Mouse (Mus musculus): Measurements from ENCODE around the gene Chn2. TPM values are rescaled to one million over a fixed set of nuclear protein-coding genes. Genes with fewer than 3 reads are reported as not detected.
A peak's percentile ranks its signal among the peaks of the same experiment; 100 is the strongest.

The Chn2 gene
- polyA plus RNA-seq, 1 experiment = 22.8 TPM

- Histone ChIP-seq H3K4me3 (ENCODE audit: insufficient read depth, low read depth, low read length) (no peak overlapping the region), H3K27me3 (replicated peaks; ENCODE audit: control insufficient read depth, insufficient read depth, low read length) (no peaks in the 10 kb centered on the region), H3K4me1 (ENCODE audit: control insufficient read depth, insufficient read depth, low read length) (no peaks in the 10 kb centered on the region; the same call in 1 of the 2 replicates), H3K36me3 (ENCODE audit: control insufficient read depth, insufficient read depth, low read length) (no peaks in the 10 kb centered on the region), H3K27ac (ENCODE audit: insufficient read depth, low read depth, low read length) (no peak overlapping the region)
- TF ChIP-seq CTCF (conservative IDR thresholded peaks at IDR 0.05; ENCODE audit: insufficient read depth, insufficient read length, low read depth, low read length) (no peak), POLR2A (IDR thresholded peaks at IDR 0.05; ENCODE audit: low read depth, low read length) (no peak)
- peak; percentile 69 for DNase-seq
- 59% methylated on average over 8 of the region's 8 CpGs for WGBS
Measured at GRCm38 (mm10) chr6:54058837-54059236, 19.5 kb downstream of the Chn2 start.

GRCm38 (mm10) chr6:54060258-54060657 is 20.9 kb downstream of the Chn2 start:
- Histone ChIP-seq H3K27me3 (replicated peaks; ENCODE audit: control insufficient read depth, insufficient read depth, low read length) (no peaks in the 10 kb centered on the region), H3K4me3 (ENCODE audit: insufficient read depth, low read depth, low read length) (no peak overlapping the region), H3K4me1 (ENCODE audit: control insufficient read depth, insufficient read depth, low read length) (no peaks in the 10 kb centered on the region; the same call in 1 of the 2 replicates), H3K27ac (ENCODE audit: insufficient read depth, low read depth, low read length) (no peak overlapping the region), H3K36me3 (ENCODE audit: control insufficient read depth, insufficient read depth, low read length) (no peaks in the 10 kb centered on the region)
- TF ChIP-seq POLR2A (IDR thresholded peaks at IDR 0.05; ENCODE audit: low read depth, low read length) = no peak
- no peak for TF ChIP-seq CTCF (conservative IDR thresholded peaks at IDR 0.05; ENCODE audit: insufficient read depth, insufficient read length, low read depth, low read length)
- 84% methylated on average over 3 of the region's 3 CpGs for WGBS
- DNase-seq = no peak

DNA sequence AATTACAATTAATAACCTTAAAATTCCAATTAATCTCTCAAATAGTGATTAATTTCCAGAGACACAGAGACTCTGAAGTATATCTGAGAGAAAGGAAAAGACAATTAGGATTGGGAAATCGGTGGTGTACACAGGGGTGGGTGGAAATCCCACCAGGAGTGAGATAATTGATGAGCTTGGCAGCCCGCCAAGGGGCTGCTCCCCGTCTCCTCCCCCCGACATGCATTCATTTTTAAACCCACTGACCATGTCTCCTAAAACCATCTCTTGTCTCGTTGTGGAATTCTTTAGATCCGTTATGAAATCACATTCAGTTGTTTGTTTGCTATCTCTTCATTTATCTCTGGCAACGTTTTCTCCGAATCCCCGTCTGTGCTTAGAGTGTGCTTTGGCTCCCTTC is 22.0 kb downstream of the Chn2 start:
- no peak overlapping the region for H3K27ac ChIP-seq (ENCODE audit: insufficient read depth, low read depth, low read length)
- H3K36me3 ChIP-seq (ENCODE audit: control insufficient read depth, insufficient read depth, low read length) = no peaks in the 10 kb centered on the region
- TF ChIP-seq CTCF (conservative IDR thresholded peaks at IDR 0.05; ENCODE audit: insufficient read depth, insufficient read length, low read depth, low read length) = no peak
- TF ChIP-seq POLR2A (IDR thresholded peaks at IDR 0.05; ENCODE audit: low read depth, low read length) = no peak
- no peak for DNase-seq
- no peaks in the 10 kb centered on the region; the same call in 1 of the 2 replicates for H3K4me1 ChIP-seq (ENCODE audit: control insufficient read depth, insufficient read depth, low read length)
- H3K4me3 ChIP-seq (ENCODE audit: insufficient read depth, low read depth, low read length) = no peak overlapping the region
- no peaks in the 10 kb centered on the region for H3K27me3 ChIP-seq (replicated peaks; ENCODE audit: control insufficient read depth, insufficient read depth, low read length)
- 42% methylated on average over 9 of the region's 9 CpGs for WGBS

DNA sequence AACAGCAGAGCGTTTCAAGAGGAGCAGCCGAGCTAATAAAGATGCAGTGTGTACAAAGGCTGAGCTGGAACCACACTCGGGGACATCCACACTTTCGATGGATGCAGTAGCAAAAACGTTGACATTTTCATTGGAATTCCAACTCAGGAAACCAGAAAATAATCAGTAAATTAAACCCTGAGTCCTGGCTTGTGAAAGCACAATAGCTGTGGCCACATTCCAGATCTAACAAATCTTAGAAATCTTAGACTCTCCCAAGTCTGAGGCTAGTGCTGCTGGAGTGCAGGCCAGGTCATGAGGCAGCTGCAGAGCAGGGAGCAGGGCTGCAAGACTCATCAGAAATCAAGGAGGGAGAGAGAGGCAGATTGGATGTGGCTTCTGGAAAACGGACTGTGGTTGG is 24.5 kb downstream of the Chn2 start:
- Histone ChIP-seq H3K27me3 (replicated peaks; ENCODE audit: control insufficient read depth, insufficient read depth, low read length) (no peaks in the 10 kb centered on the region), H3K27ac (ENCODE audit: insufficient read depth, low read depth, low read length) (no peak overlapping the region), H3K4me3 (ENCODE audit: insufficient read depth, low read depth, low read length) (no peak overlapping the region), H3K4me1 (ENCODE audit: control insufficient read depth, insufficient read depth, low read length) (peaks cover 3% of the 10 kb centered on the region; the same call in 1 of the 2 replicates), H3K36me3 (ENCODE audit: control insufficient read depth, insufficient read depth, low read length) (no peaks in the 10 kb centered on the region)
- 56% methylated on average over 6 of the region's 6 CpGs for WGBS
- DNase-seq = peak; percentile 38
- TF ChIP-seq CTCF (conservative IDR thresholded peaks at IDR 0.05; ENCODE audit: insufficient read depth, insufficient read length, low read depth, low read length) = no peak
- no peak for TF ChIP-seq POLR2A (IDR thresholded peaks at IDR 0.05; ENCODE audit: low read depth, low read length)

- peaks cover 12% of the 10 kb centered on the region for H3K4me1 ChIP-seq (ENCODE audit: control insufficient read depth, insufficient read depth, low read length)
- no peaks in the 10 kb centered on the region for H3K36me3 ChIP-seq (ENCODE audit: control insufficient read depth, insufficient read depth, low read length)
- WGBS = 92% methylated on average over 5 of the region's 5 CpGs
- no peak for TF ChIP-seq POLR2A (IDR thresholded peaks at IDR 0.05; ENCODE audit: low read depth, low read length)
- no peak for TF ChIP-seq CTCF (conservative IDR thresholded peaks at IDR 0.05; ENCODE audit: insufficient read depth, insufficient read length, low read depth, low read length)
- no peak overlapping the region for H3K27ac ChIP-seq (ENCODE audit: insufficient read depth, low read depth, low read length)
- H3K4me3 ChIP-seq (ENCODE audit: insufficient read depth, low read depth, low read length) = no peak overlapping the region
- H3K27me3 ChIP-seq (replicated peaks; ENCODE audit: control insufficient read depth, insufficient read depth, low read length) = no peaks in the 10 kb centered on the region
- no peak for DNase-seq
Measured at GRCm38 (mm10) chr6:54067380-54067779, 28.0 kb downstream of the Chn2 start.

DNA sequence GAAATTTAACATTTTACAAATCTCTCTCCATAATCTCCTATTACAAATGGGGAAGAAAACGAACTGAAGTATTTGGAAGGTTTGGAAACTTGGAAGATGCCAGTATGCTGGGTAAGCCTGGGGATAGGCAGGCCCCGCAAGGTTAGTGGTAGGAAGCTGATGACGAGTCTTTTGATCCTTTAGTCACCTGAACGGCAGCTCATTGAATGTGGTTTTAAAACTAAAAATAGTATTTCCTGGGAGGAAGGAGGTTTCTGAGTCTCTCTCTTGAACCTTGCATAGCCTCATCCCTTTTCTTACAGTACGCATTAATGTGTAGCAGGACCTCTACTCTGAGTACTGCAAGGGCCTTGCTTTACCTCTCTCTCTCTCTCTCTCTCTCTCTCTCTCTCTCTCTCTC is 29.5 kb downstream of the Chn2 start:
- 67% methylated on average over 5 of the region's 5 CpGs for WGBS
- no peak for TF ChIP-seq CTCF (conservative IDR thresholded peaks at IDR 0.05; ENCODE audit: insufficient read depth, insufficient read length, low read depth, low read length)
- no peak for TF ChIP-seq POLR2A (IDR thresholded peaks at IDR 0.05; ENCODE audit: low read depth, low read length)
- Histone ChIP-seq H3K27ac (ENCODE audit: insufficient read depth, low read depth, low read length) (peak overlapping the region; percentile 39; the same call in 1 of the 2 replicates), H3K36me3 (ENCODE audit: control insufficient read depth, insufficient read depth, low read length) (no peaks in the 10 kb centered on the region), H3K4me1 (ENCODE audit: control insufficient read depth, insufficient read depth, low read length) (peaks cover 12% of the 10 kb centered on the region), H3K27me3 (replicated peaks; ENCODE audit: control insufficient read depth, insufficient read depth, low read length) (no peaks in the 10 kb centered on the region), H3K4me3 (ENCODE audit: insufficient read depth, low read depth, low read length) (no peak overlapping the region)
- peak; percentile 40 for DNase-seq

- DNase-seq = peak; percentile 75
- Histone ChIP-seq H3K27me3 (replicated peaks; ENCODE audit: control insufficient read depth, insufficient read depth, low read length) (no peaks in the 10 kb centered on the region), H3K4me3 (ENCODE audit: insufficient read depth, low read depth, low read length) (no peak overlapping the region), H3K27ac (ENCODE audit: insufficient read depth, low read depth, low read length) (no peak overlapping the region), H3K36me3 (ENCODE audit: control insufficient read depth, insufficient read depth, low read length) (no peaks in the 10 kb centered on the region), H3K4me1 (ENCODE audit: control insufficient read depth, insufficient read depth, low read length) (peaks cover 12% of the 10 kb centered on the region)
- TF ChIP-seq CTCF (conservative IDR thresholded peaks at IDR 0.05; ENCODE audit: insufficient read depth, insufficient read length, low read depth, low read length) (no peak), POLR2A (IDR thresholded peaks at IDR 0.05; ENCODE audit: low read depth, low read length) (no peak)
- 34% methylated on average over 6 of the region's 6 CpGs for WGBS
Measured at GRCm38 (mm10) chr6:54070736-54071135, 31.4 kb downstream of the Chn2 start.

All from kidney, adult 2 months (tissue).